Mouse (Mus musculus) layer of hippocampus, adult 18-20 months (tissue): ENCODE results near the gene Zrsr1. TPM values are rescaled to one million over a fixed set of nuclear protein-coding genes. Genes with fewer than 3 reads are reported as not detected.

Source experiments
- DNase-seq, 2 experiments: peaks; one replicate each; pipeline ENCODE4 v3.0.0; 2022; ENCODE audit warnings: low spot score in 2 of 2
- total RNA-seq, 2 experiments: library from RNA; stranded (reverse); gene quantifications; 2 replicates each; pipeline ENCODE4 v1.2.3; 2021

The Zrsr1 gene
- total RNA-seq, 2 experiments from 2014 or later: 71.3 to 72.3 TPM

DNA sequence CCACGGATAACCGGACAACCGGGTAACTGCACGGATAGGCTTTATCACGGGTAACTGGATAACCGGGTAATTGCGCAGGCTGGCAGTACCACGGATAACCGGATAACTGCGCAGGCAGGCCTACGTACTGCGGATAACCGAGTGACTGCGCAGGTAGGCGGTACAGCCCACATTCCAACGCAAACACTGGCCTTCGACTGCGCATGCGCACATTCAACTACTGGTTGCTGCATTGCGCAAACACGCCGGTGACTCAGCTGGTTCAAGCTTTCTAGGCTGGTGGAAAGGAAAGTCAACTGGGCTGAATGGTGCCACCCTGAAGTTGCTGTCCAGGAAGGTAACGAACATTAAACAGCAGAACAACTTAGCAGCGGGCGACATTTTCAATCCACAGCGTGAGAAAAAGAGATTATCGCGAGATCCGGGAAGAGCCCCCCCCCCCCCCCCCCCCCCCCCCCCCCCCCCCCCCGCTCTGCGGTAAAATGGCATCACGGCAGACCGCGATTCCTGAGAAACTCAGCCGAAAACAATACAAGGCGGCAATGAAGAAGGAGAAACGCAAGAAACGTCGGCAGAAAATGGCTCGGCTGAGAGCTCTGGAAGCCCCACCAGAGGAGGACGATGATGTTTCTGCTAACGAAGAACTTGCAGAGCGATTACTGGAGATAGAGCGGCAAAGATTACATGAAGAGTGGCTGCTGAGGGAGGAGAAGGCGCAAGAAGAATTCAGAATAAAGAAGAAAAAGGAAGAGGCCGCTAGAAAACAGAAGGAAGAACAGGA lies 1.1 kb downstream of the Zrsr1 start:
- DNase-seq: peak; percentile 82 to 91

DNA sequence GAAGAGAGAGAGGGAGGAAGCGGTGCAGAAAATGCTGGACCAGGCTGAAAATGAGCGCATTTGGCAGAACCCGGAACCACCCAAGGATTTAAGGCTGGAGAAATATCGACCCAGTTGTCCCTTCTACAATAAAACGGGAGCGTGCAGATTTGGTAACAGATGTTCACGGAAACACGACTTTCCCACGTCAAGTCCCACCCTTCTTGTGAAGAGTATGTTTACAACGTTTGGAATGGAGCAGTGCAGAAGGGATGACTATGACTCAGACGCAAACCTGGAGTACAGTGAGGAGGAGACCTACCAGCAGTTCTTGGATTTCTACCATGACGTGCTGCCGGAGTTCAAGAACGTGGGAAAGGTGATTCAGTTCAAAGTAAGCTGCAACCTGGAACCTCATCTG lies 1.8 kb downstream of the Zrsr1 start:
- DNase-seq: peak in 1 of 2 experiments; percentile 50

DNA sequence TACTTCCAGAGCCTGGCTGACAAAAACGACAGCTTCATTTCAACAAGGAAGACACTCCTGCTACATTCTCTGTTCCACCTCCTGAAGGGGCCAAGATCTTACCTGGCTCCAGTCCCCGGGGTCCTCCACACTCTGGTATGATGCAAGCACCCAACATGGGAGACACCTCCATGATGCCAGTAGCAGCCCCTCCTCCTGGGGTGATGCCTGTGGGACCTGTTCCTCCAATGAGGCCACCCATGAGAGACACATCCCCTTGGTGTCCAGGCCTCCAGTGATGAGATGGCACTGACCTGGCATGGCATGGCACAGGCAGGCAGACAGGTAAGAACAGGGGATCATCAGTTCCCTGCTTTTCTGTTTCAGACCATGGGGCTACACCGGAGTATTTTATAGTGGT lies 6.4 kb downstream of the Zrsr1 start:
- no peak for DNase-seq

DNA sequence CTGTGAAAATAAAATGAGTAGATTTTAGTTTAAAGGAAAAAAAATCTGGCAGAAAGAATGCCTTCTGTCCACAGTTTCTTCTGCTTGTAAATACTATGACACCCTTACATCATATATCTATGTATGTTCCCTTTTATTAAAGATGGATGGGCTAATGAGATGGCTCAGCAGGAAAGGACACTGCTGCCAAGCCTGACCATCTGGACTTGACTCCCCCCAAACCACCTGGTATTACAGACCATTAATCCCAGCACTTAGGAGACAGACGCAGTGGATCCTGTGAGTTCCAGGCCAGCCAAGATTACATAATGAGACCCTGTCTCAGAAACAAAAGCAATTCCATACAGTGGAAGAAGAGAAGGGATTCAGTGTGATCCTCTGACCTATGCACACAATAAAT lies 6.9 kb downstream of the Zrsr1 start:
- DNase-seq: no peak

DNA sequence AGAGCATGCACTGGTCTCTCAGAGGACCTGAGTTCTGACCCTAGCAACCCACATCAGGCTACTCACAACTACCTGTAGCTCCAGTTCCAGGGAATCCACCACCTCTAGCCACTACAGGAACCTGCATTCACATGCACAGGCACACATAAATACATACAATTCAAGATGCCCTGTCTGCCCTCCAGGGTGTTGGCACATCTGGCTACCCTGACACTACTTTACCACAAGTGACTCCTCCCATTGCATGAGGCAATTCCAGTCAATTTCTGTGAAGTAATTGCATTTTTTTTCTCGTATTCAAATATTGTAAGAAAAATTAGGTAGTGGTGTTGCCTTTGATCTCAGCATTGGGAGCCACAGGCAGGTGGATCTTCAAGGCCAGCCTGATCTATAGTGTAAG lies 7.4 kb downstream of the Zrsr1 start:
- DNase-seq: no peak

DNA sequence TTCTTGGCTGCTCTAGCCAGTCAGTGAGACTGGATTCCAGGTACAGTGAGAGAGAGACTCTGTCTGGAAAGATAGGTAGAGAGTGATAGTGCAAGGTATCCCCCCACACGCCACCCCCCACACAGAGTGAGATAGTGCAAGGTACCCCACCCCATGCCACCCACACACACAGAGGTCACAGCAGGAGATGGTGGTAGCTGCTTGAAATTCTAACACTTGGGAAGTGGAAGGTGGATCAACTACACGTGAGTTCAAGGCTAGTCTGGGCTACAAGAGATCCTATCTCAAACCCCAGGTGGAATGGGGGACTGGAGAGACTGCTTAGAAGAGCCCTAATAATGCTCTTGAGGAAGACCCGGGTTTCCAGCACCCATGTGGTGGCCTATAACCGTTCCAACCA lies 9.2 kb downstream of the Zrsr1 start:
- DNase-seq: no peak

DNA sequence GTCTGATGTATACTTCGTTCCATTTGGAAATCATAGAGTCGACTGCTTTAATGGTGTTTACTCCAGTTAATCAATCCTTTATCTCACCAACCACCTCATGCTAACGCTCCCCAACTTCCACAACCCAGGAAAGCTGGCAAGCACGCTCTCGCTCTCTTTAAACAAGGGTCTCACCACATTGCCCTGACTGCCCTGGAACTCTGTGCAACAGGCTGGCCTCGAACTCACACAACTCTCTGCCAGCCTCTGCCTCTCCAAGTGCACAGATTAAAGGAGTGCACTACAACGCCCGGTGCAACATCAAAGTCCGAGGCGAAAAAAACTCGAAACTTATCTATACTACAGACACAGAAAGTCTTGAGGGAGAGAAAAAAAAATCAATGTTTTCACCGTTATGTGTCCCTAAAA lies 9.7 kb downstream of the Zrsr1 start:
- no peak for DNase-seq

DNA sequence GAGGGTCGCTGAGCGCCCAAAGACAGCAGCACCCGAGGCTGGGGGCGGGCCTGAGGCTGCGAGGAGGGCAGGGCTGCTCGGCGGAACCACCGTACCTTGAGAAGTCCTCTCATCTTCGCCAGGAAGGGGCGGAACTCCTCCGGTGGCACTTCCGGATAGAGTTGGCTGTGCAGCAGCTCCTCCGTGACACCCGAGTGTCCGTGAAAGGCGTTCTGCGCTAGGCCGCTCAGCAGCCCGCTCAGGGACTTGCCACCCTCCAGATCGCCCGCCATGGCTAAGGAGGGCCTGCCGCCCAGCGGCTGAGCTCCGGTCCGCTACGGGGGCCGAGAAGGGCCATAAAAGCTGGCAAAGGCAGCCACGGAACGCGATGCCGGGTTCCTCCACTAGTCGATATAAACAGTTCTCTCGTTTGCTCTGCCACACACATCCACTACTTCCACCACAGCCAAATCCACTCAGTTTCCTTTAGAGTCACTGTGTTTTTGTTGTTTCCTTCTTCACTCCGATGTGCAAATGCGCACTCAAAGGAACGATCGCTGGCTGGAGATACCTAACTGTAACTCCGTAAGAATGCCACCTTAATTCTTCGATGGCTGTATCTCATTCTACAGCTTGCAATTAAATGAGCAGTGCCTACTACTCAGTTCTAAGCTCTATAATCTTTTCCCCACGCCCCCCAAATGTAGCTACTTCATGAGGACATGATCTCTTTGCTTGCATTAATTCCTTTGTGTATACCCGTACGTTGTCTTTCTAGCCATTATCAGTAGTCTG lies 10.4 kb downstream of the Zrsr1 start, which contains the start of the genes Gm28048 and Commd1:
Gm28048 (minus strand) TSS at position 107 of the 774 bp plus-strand sequence.
Commd1 (minus strand) TSS at position 399 of the 774 bp plus-strand sequence.
- peak; percentile 94 to 98 for DNase-seq

DNA sequence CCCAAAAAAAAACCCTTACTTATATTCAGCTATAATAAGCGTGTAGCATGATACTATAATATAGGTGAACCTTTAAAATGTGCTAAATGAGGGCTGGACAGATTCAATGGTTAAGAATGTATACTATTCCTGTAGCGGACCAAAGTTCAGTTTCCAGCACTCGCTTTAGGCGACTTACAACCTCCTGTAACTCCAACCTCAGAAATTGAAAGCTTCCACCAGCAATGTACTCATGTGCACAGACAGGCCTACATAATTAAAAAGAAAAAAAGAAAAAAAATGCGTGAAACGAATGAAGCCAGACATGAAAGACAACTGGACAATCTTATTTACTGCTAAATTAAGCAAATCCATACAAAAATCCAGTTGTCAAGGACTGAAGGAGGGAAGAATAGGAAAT lies 11.0 kb downstream of the Zrsr1 start:
- no peak for DNase-seq

DNA sequence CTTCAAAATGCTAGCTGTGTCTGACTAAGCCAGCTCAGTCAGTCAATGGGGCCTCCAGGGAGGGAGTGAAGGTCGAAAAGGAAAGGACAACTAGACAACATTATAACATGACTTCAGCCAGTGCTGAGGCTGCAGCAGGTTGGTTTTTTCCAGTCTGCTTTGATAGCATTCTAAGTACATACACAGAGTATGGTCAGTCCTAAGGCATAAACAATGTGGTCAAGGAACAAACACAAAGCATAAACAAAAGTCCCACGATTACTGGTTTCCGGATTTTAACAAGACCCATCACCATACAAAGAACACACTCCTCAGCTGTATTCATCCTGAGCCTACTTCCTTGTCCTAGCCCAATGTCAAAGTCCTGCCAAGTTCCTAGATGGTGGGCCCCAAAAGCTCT lies 13.7 kb downstream of the Zrsr1 start:
- no peak for DNase-seq

DNA sequence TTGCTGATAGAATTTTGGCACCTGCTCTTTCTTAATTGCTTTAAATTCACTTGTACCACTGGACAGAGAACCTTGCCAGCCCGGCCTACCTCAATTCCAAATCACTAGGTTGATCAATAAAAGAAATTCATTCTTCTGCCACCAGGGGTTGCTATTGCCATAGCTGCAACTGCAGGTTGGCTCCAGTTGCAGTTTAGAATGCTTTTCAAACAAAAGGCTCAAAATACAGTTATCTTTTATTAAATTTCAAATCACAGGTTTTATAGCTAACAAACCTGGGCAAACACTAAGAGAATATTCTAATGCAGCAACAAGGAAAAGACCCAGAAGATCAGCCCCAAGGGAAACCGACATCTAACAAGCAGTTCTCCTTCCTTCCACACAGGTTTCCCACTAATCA lies 15.6 kb downstream of the Zrsr1 start:
- DNase-seq: peak in 1 of 2 experiments; percentile 78

DNA sequence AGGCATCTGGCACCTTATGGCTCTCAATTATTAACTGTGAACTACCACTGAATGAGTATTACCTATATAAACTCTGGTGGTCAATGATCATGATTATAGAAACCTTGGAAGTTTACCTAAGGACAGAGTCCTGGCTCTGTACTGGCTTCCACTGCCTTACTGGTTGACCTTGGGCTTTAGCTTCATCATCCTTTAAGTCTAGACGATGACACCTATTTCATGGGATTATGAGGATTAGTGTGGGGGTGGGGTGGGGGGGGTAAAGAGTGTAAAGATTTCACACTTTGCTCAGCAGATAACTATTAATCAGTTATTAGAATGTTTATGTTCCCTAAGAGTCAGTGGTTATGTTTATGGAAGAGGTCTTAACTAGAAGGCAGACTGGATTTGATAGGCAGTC lies 18.0 kb downstream of the Zrsr1 start:
- DNase-seq: no peak

DNA sequence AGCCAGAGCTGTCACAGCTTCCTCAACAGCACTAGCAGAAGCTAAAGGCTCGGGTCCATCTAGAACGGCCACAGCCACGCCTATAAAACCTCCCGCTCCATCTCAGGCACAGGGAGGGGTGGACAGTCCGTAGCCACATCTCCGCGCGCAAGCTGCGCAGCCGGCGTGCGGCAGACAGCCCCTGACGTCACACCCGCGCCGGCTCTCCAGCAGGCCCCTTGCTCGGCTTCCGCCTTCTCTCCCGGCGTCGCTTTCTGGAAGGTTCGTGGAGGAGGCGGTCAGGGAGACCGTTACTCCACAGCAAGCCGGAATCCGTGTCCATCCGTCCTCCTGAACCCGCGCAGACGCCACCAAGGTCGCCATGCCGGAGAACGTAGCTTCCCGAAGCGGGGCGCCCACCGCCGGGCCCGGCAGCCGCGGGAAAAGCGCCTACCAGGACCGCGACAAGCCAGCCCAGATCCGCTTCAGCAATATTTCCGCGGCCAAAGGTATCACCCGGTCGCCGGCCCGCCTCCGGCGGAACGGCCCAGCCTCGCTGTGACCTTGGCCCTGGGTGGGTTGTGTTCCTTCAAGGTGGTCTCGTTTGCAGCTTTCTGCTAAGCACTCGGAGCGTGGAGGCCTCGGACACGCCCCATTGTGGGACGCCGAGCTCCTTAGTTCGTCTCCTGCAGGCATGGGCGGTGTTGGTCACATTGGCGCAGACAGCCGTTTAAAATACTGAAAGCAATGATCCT lies 18.8 kb downstream of the Zrsr1 start, which contains the start of gene Cct4:
Cct4 (plus strand) TSS at position 127 of the 734 bp plus-strand sequence.
- peak; percentile 90 to 95 for DNase-seq

DNA sequence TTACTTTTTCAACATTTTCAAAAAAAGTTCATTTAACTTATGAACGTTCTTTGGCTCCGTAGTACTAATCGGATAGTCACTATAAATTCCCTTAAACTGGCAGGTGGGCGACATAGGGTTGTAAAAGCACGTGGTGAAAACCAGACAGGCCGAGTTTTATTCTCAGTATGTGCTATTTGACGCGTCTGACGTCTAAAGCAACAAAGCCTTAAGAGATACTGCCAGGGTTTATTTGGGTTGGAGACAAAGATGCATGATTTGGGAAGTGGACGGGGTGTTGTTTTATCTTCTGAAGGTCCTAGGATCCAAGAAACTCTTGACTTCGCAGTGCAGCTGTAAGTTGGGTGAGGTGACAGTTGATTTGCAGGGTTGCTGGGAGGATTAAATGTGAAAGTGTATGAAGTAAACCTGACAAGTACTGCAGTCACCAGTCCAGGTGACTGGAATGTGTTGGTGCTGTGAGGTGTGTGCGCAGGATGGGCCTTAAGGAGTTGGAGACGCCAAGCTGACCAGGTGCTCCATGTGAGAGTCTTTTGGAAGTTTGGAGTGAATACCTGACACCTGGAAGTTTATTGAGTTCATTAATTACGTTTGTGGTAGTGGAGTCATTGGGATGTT lies 19.5 kb downstream of the Zrsr1 start:
- no peak for DNase-seq

DNA sequence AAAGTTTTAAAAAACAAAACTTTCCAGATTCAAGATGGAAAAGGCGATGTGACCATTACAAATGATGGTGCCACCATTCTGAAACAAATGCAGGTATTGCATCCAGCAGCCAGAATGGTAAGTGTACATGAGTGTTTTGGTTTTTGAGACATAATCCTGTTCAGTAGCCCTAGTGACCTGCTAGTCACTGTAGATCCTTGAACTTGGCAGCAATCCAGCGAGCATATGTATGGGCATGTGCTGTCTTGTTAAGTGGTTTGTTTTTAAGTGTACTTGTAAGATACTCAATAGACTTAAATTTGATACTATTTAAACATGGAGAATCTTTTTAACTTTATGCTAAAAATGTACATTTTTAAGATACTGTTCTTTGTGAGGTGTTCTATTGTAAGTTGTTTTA lies 22.5 kb downstream of the Zrsr1 start:
- no peak for DNase-seq

DNA sequence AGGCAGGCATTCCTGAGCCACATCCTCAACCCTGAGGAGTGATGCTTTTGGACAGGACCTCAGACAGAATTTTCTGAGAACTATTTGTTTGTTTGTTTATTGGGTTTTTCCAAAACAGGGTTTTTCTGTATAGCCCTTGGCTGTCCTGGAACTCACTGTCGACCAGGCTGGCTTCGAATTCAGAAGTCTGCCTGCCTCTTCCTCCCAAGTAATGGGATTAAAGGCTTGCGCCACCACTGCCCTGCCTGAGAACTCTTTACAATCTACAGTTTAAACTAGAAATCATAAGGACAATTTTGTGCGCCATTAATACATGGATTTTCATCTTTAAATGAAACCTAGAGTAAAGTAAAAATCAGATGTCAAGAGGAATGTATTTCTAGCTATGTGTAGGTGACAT lies 23.7 kb downstream of the Zrsr1 start:
- DNase-seq: no peak

DNA sequence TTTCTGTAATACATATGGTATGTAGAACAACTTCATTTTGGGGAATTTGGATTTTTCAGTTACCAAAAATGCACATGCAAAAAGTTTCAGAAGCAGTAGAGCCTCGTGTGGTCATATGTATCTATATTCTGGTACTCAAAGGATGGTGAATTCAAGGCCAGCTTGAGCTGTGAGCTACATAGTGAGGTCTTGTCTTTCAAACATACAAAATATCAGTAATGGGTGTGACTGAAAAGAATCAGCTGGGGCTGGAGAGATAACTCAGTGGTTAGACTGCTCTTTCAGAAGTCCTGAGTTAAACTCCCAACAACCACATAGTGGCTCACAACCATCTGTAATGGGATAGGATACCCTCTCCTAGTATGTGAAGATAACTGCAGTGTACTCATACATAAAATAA lies 26.5 kb downstream of the Zrsr1 start:
- no peak for DNase-seq

DNA sequence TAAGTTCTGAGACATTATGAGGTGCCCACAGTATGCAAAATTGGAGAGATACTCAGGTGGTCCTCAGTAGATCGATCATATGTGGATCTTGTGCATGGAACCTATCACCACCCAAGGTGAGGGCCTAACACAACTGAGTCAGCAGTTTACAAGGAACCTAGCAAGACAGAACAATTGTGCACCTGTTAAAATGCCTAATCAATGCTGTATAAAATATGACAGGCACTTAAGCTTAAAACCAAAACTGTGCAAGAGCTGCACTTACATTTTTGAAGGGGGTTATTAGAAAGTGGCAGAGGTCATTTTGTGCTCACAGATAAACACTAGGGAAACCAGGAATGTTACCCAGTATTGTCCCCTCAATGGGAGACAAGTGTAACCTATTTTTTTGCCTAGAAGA lies 33.5 kb downstream of the Zrsr1 start:
- DNase-seq: no peak

DNA sequence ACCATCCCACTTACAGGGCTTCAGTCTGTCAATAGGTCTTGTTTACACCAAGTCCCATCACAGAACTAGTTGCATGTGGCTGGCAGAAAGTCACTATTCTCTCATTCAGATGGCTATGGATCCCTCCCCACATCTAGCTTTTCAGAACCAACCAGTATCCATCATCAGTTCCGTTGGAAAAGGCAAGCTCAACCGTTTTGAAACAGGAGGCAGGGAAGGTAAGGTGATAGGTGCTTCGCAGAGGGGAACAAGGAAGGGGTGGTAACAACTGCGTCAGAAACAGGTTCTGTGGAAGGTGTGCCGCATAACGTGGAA lies 35.3 kb downstream of the Zrsr1 start:
- no peak for DNase-seq

DNA sequence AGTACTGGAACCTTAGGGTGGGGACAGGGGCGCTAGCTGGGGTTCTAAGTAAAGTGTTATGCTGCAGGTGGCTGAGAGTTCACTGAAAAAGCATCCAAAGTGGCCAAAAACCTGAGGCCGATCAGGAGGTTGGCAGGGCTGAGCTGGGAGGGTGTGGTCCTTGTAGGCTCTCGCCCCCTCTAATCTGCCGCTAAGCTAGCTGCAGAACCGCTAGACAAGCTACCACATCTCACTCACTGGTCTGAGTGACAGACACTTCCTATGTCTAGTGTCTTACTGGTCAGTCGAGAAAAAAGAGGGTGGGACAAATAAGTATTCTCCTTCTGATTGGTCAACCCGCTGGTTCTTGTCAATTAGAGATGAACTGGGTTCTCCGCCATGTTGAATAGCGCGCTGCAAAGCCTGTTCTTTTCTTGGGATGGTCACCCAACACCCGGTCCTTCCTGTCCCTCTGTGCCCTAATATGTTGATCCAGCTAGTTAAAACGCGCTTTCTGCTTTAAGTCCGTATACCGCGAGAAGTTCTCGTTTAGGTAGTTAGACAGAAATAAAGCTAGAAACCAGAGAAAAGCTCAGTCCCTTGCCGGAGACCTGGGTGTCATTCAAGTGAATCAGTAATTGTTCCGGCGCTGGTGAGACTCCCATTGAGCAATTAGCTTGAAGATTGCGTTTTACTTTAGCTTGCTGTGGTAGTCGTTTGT lies 35.8 kb downstream of the Zrsr1 start, which contains the start of gene Fam161a:
Fam161a (plus strand) TSS at position 51 of the 700 bp plus-strand sequence.
- peak; percentile 78 to 96 for DNase-seq
